Mouse (Mus musculus): Measurements from ENCODE around the gene Gpr18. TPM values are rescaled to one million over a fixed set of nuclear protein-coding genes. Genes with fewer than 3 reads are reported as not detected.

Gpr18 gene
- polyA plus RNA-seq, 1 experiment from 2014 or later = not detected

DNA sequence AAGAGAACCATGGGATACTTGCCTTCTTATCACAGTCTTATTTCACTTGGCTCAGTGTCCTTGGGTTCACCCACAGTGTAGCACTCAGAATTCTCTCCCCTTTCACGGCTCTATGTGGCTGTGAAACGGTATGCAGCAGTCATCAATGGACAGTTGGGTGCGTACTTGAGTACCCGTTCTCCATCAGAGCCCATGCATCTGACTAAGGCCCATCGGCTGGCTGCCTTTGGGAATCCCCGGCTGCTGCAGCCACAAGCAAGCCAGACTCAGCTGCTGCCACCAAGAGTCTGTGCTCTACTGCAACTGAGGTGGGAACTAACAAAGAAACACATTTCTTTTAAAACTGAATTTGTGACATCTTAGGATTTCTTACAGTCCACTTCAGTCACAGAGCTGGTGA lies 14.1 kb downstream of the Gpr18 start:
- WGBS = 94% methylated on average over 6 of the region's 6 CpGs

DNA sequence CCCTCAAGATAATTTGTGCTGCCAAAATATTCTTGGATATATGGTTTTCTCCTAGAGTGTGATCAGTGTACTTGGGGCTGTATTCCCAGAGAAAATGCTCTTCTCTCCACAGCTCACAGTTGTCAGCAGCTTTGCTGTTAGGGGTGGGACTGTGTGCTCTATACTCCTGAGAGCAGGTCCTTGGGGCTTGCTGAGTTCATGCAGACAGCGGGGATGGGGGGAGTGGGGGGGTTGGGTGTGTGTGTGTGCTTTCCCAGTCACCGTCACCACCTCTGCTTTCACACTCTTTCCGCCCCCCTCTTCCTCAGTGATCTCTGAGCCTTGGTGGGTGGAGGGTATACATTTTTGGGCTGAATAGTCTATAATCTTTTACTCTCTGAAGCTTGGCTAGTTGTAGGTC lies 16.5 kb downstream of the Gpr18 start:
- no peaks in the 10 kb centered on the region for H3K4me1 ChIP-seq (replicated peaks; ENCODE audit: control insufficient read depth, insufficient read depth, low read length)
- no peak overlapping the region for H3K9ac ChIP-seq
- no peaks in the 10 kb centered on the region for H3K27me3 ChIP-seq (ENCODE audit: control insufficient read depth, insufficient read depth, low read length)
- no peaks in the 10 kb centered on the region for H3K9me3 ChIP-seq (ENCODE audit: control insufficient read depth, low read length)
- no peak for DNase-seq (ENCODE audit: low spot score)
- no peak for ATAC-seq (ENCODE audit: low FRiP score)
- H3K36me3 ChIP-seq (replicated peaks; ENCODE audit: control insufficient read depth, insufficient read depth) = no peaks in the 10 kb centered on the region
- no peak overlapping the region for H3K27ac ChIP-seq
- 79% methylated on average over 3 of the region's 3 CpGs for WGBS
- H3K4me3 ChIP-seq (replicated peaks; ENCODE audit: low read length) = no peak overlapping the region
- no peak overlapping the region for H3K4me2 ChIP-seq (replicated peaks)

More for the DNA sequence above, 14.1 kb downstream of the Gpr18 start:
- H3K4me1 ChIP-seq (replicated peaks; ENCODE audit: control insufficient read depth, insufficient read depth, low read length) = no peaks in the 10 kb centered on the region
- ATAC-seq (ENCODE audit: low FRiP score) (no peak), DNase-seq (ENCODE audit: low spot score) (no peak)
- H3K27ac ChIP-seq = no peak overlapping the region
- no peaks in the 10 kb centered on the region for H3K9me3 ChIP-seq (ENCODE audit: control insufficient read depth, low read length)
- H3K4me2 ChIP-seq (replicated peaks) = no peak overlapping the region
- no peak overlapping the region for H3K4me3 ChIP-seq (replicated peaks; ENCODE audit: low read length)
- no peak overlapping the region for H3K9ac ChIP-seq
- no peaks in the 10 kb centered on the region for H3K27me3 ChIP-seq (ENCODE audit: control insufficient read depth, insufficient read depth, low read length)
- H3K36me3 ChIP-seq (replicated peaks; ENCODE audit: control insufficient read depth, insufficient read depth) = peaks cover 8% of the 10 kb centered on the region; the same call in 1 of the 2 replicates

DNA sequence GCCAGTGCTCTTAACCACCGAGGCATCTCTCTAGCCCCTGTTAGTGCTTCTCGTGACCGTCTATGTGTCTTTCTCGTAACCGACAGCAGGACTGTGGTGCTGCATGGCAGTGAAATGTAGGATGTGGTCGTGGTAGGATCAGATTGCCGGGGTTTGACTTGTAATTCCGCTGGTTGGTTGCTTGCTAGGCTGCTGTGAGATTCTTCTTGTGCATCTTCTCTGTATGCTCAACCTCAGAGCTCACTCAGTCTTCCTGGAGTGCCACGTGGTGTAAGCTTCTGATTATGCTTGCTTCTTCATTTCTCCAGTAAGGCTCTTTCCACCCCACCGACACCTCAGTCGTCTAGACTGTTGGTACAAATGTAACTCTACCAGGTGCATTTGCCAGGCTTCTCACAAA lies 17.1 kb downstream of the Gpr18 start:
- H3K4me1 ChIP-seq (replicated peaks; ENCODE audit: control insufficient read depth, insufficient read depth, low read length) = no peaks in the 10 kb centered on the region
- no peak for ATAC-seq (ENCODE audit: low FRiP score)
- H3K9me3 ChIP-seq (ENCODE audit: control insufficient read depth, low read length) = no peaks in the 10 kb centered on the region
- H3K27ac ChIP-seq = no peak overlapping the region
- H3K36me3 ChIP-seq (replicated peaks; ENCODE audit: control insufficient read depth, insufficient read depth) = no peaks in the 10 kb centered on the region
- H3K4me2 ChIP-seq (replicated peaks) = no peak overlapping the region
- 93% methylated on average over 11 of the region's 11 CpGs for WGBS
- no peak overlapping the region for H3K4me3 ChIP-seq (replicated peaks; ENCODE audit: low read length)
- no peaks in the 10 kb centered on the region for H3K27me3 ChIP-seq (ENCODE audit: control insufficient read depth, insufficient read depth, low read length)
- H3K9ac ChIP-seq = no peak overlapping the region
- no peak for DNase-seq (ENCODE audit: low spot score)

DNA sequence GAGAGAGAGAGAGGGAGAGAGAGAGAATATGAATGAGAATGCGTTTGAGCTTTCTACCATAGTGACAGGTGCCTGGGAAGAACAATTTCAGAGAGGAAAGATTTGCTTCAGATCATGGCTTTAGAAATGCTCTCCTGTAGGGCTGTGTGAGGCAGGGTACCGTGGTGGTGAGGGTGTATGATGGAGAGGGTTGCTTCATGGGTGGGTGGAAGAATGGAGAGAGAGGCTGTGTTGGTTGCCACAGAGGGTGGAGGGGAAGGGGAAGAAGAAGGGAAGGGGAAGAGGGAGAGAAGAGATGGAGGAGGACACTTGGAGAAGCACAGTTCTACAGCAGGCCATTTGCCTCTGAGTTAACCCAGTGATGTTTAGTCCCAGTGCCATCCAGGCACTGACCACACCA lies 17.8 kb downstream of the Gpr18 start:
- no peak for ATAC-seq (ENCODE audit: low FRiP score)
- Histone ChIP-seq H3K4me3 (replicated peaks; ENCODE audit: low read length) (no peak overlapping the region), H3K27me3 (ENCODE audit: control insufficient read depth, insufficient read depth, low read length) (no peaks in the 10 kb centered on the region), H3K9me3 (ENCODE audit: control insufficient read depth, low read length) (no peaks in the 10 kb centered on the region), H3K9ac (no peak overlapping the region), H3K4me1 (replicated peaks; ENCODE audit: control insufficient read depth, insufficient read depth, low read length) (no peaks in the 10 kb centered on the region), H3K4me2 (replicated peaks) (no peak overlapping the region), H3K27ac (no peak overlapping the region), H3K36me3 (replicated peaks; ENCODE audit: control insufficient read depth, insufficient read depth) (no peaks in the 10 kb centered on the region)
- 74% methylated on average over 2 of the region's 2 CpGs for WGBS
- DNase-seq (ENCODE audit: low spot score) = no peak

DNA sequence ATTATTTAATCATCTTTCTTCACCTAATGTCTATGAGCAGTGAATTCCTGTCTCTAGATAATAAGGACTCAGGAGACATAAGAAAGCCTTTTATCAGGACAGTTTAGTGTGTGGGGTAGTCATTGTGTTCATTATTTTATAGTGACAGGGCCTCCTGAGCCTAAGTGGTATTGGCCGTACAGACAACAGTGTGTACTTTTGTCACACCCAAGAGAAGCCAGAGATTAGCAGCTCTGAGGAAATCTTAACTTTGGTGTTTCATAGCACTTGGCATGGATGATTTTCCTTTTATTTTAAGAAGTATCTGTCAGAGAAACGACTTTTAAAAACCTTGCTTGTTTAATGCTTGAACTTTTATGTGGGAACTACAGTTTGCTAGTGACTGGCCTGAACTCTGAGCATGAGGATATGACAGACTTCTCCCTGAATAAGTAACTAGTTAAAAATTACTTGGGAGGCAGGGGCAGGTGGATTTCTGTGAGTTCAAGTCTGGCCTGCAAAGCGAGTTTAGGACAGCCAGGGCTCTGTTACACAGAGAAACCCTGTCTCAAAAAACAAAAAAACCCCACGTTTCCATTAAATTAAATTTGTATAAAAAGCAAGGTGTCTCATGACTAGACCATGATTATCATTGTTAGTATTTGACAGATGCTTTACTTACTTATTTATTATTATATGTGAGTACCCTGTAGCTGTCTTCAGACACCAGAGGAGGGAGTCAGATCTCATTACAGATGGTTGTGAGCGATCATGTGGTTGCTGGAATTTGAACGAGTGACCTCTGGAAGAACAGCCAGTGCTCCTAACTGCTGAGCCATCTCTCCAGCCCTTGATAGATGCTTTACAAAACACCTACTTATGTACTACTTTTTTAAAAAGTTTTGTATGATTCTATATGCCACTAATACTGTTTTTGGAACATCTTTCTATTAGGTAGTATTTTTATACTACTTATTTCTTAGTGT lies 19.2 kb downstream of the Gpr18 start:
- no peaks in the 10 kb centered on the region for H3K27me3 ChIP-seq (ENCODE audit: control insufficient read depth, insufficient read depth, low read length)
- no peak overlapping the region for H3K4me3 ChIP-seq (replicated peaks; ENCODE audit: low read length)
- no peak for ATAC-seq (ENCODE audit: low FRiP score)
- no peaks in the 10 kb centered on the region for H3K4me1 ChIP-seq (replicated peaks; ENCODE audit: control insufficient read depth, insufficient read depth, low read length)
- 78% methylated on average over 6 of the region's 6 CpGs for WGBS
- no peaks in the 10 kb centered on the region for H3K36me3 ChIP-seq (replicated peaks; ENCODE audit: control insufficient read depth, insufficient read depth)
- no peak overlapping the region for H3K4me2 ChIP-seq (replicated peaks)
- H3K27ac ChIP-seq = no peak overlapping the region
- no peak overlapping the region for H3K9ac ChIP-seq
- DNase-seq (ENCODE audit: low spot score) = no peak
- H3K9me3 ChIP-seq (ENCODE audit: control insufficient read depth, low read length) = no peaks in the 10 kb centered on the region

DNA sequence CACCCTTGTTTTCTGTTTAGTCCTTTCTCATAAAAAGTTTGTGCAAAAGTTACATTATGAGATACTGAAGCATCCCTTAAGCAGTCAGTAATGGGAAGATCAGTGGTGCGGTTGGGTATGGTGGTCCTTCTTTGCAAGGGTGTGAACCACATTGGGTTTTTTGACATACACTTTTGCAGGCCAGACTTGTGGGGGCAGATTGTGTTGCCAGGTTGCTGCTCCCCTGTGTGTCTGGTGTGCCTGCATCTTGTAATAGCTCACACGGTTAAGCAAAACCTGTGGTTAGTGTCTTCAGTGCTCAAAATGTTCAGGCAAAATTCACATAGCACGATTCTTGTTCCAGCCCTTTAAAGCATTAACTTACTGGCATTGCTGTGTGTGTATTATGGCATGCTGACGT lies 20.3 kb downstream of the Gpr18 start:
- 92% methylated on average over 4 of the region's 4 CpGs for WGBS
- no peak overlapping the region for H3K9ac ChIP-seq

DNA sequence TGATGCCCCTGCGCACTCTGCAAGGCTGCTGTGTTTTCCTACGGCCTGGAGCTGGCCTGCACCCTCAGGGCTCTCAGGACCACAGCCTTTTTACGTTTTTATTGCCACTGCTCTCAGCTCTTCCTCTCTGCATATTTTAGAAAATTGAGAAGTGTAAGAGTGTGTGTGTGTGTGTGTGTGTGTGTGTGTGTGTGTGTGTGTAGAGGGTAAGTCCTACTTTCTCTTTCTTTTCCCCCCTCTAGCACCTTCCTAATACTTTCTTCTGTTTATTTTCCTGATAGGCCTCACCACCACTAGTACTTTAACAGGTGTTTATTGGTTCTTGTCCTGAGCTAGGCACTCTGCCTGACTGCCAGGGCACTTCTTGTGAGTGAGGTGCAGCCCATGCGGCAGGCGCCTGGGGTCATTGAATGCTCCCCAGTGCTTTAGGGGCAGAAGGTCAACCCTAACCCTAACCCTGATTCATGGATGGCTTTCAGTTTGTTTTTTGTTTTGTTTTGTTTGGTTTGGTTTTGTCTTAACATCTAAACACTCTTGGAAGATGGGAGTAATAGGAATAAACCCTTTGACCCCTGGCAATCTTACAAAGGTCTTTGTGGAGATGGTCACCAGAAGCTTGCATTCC lies 21.0 kb downstream of the Gpr18 start:
- WGBS = 72% methylated on average over 5 of the region's 5 CpGs
- no peak for ATAC-seq (ENCODE audit: low FRiP score)

More for the DNA sequence above, 20.3 kb downstream of the Gpr18 start:
- DNase-seq (ENCODE audit: low spot score) (no peak), ATAC-seq (ENCODE audit: low FRiP score) (no peak)
- no peak overlapping the region for H3K4me2 ChIP-seq (replicated peaks)
- H3K27ac ChIP-seq = no peak overlapping the region
- H3K36me3 ChIP-seq (replicated peaks; ENCODE audit: control insufficient read depth, insufficient read depth) = 0 out of 2 replicates have a peak, but pooled peaks cover 4% of the 10 kb centered on the region
- H3K9me3 ChIP-seq (ENCODE audit: control insufficient read depth, low read length) = no peaks in the 10 kb centered on the region
- no peaks in the 10 kb centered on the region for H3K27me3 ChIP-seq (ENCODE audit: control insufficient read depth, insufficient read depth, low read length)
- H3K4me3 ChIP-seq (replicated peaks; ENCODE audit: low read length) = no peak overlapping the region
- H3K4me1 ChIP-seq (replicated peaks; ENCODE audit: control insufficient read depth, insufficient read depth, low read length) = no peaks in the 10 kb centered on the region

DNA sequence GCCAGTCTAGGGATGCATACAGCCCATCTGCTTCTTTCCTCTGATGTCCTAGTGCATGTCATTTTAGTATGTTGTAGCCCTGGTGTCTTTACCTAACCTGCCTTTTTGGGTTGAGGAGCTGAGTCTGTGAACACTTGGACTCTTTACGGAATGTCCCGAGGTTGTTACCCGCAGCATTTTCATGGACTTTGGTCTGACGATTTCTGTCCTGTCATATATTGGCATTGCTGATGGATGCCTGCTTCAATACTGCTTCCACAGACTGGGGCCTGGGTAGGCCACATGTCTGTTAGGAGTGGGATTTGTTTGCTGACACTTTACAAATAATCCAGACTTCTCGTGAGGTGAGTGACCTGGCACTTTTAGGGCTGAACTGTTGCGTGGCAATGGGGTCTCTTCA lies 21.8 kb downstream of the Gpr18 start:
- whole genome bisulfite sequencing = 93% methylated on average over 6 of the region's 6 CpGs
- Histone ChIP-seq H3K36me3 (replicated peaks; ENCODE audit: control insufficient read depth, insufficient read depth) (0 out of 2 replicates have a peak, but pooled peaks cover 4% of the 10 kb centered on the region), H3K9me3 (ENCODE audit: control insufficient read depth, low read length) (no peaks in the 10 kb centered on the region), H3K4me2 (replicated peaks) (no peak overlapping the region), H3K9ac (no peak overlapping the region), H3K27me3 (ENCODE audit: control insufficient read depth, insufficient read depth, low read length) (no peaks in the 10 kb centered on the region), H3K27ac (no peak overlapping the region), H3K4me1 (replicated peaks; ENCODE audit: control insufficient read depth, insufficient read depth, low read length) (no peaks in the 10 kb centered on the region), H3K4me3 (replicated peaks; ENCODE audit: low read length) (no peak overlapping the region)
- DNase-seq (ENCODE audit: low spot score) (no peak), ATAC-seq (ENCODE audit: low FRiP score) (no peak)

More for the DNA sequence above, 21.0 kb downstream of the Gpr18 start:
- H3K9me3 ChIP-seq (ENCODE audit: control insufficient read depth, low read length) = no peaks in the 10 kb centered on the region
- H3K4me2 ChIP-seq (replicated peaks) = no peak overlapping the region
- DNase-seq (ENCODE audit: low spot score) = no peak
- no peak overlapping the region for H3K27ac ChIP-seq
- 0 out of 2 replicates have a peak, but pooled peaks cover 4% of the 10 kb centered on the region for H3K36me3 ChIP-seq (replicated peaks; ENCODE audit: control insufficient read depth, insufficient read depth)
- no peak overlapping the region for H3K9ac ChIP-seq
- H3K27me3 ChIP-seq (ENCODE audit: control insufficient read depth, insufficient read depth, low read length) = no peaks in the 10 kb centered on the region
- no peaks in the 10 kb centered on the region for H3K4me1 ChIP-seq (replicated peaks; ENCODE audit: control insufficient read depth, insufficient read depth, low read length)
- H3K4me3 ChIP-seq (replicated peaks; ENCODE audit: low read length) = no peak overlapping the region

DNA sequence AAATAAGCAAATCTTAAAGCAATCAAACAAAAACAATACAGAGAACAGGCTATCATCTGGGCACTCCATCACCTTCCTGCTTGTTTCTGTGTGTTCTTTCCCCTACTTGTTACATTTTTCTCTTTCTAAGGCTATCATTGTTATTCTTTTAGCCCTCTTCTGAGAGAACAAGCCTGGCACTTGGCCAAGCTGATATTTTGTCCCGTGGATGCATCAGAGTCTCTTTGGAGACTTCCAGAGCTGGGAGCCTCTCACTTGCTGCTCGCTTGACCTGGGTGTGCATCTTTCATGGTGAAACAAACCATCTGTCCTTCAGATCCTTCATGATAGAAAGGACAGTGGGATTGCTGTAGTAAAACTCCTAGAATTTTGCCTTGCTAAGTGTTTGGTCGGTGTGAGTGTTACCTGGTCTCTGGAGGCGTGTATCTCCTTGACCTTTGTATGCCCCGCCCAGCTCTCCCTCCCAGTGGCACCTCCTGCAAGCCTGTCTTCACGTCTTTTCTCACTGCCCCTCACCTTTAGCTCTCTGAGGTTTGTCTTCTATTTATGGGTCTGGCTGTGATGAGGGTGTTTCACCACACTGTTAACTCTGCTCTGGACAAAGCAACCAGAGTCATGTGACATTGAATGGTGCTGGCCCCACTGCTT lies 31.3 kb downstream of the Gpr18 start:
- Histone ChIP-seq H3K4me3 (replicated peaks; ENCODE audit: low read length) (no peak overlapping the region), H3K4me1 (replicated peaks; ENCODE audit: control insufficient read depth, insufficient read depth, low read length) (peaks cover 12% of the 10 kb centered on the region; the same call in 1 of the 2 replicates), H3K27me3 (ENCODE audit: control insufficient read depth, insufficient read depth, low read length) (no peaks in the 10 kb centered on the region), H3K9ac (no peak overlapping the region), H3K36me3 (replicated peaks; ENCODE audit: control insufficient read depth, insufficient read depth) (no peaks in the 10 kb centered on the region), H3K9me3 (ENCODE audit: control insufficient read depth, low read length) (no peaks in the 10 kb centered on the region), H3K27ac (no peak overlapping the region), H3K4me2 (replicated peaks) (no peak overlapping the region)
- ATAC-seq (ENCODE audit: low FRiP score) (no peak), DNase-seq (ENCODE audit: low spot score) (no peak)
- WGBS = 74% methylated on average over 6 of the region's 6 CpGs
